Mouse (Mus musculus): ENCODE measurements around the gene Trappc3.

The Trappc3 gene

GRCm38 (mm10) chr4:126278565-126278915 is 16.4 kb downstream of the Trappc3 start:
- DNase-seq (ENCODE audit: low spot score in 2 of 2) = no peak

- no peak for DNase-seq (ENCODE audit: low spot score in 2 of 2)
Observed at GRCm38 (mm10) chr4:126278961-126279360, 16.8 kb downstream of the Trappc3 start.

GRCm38 (mm10) chr4:126281706-126282105 is 19.6 kb downstream of the Trappc3 start:
- no peak for DNase-seq (ENCODE audit: low spot score in 2 of 2)

GRCm38 (mm10) chr4:126283582-126283981 is 21.5 kb downstream of the Trappc3 start:
- DNase-seq (ENCODE audit: low spot score in 2 of 2) = no peak

GRCm38 (mm10) chr4:126286492-126286891 is 24.4 kb downstream of the Trappc3 start, which contains the start of gene Col8a2:
Gene Col8a2 (plus strand): TSS chr4:126286793.
- no peak for DNase-seq (ENCODE audit: low spot score in 2 of 2)

- DNase-seq (ENCODE audit: low spot score in 2 of 2) = no peak
Observed at GRCm38 (mm10) chr4:126287302-126287995, 25.3 kb downstream of the Trappc3 start.

- DNase-seq (ENCODE audit: low spot score in 2 of 2) = no peak
Observed at GRCm38 (mm10) chr4:126288085-126288666, 26.1 kb downstream of the Trappc3 start.

GRCm38 (mm10) chr4:126290314-126290713 is 28.2 kb downstream of the Trappc3 start:
- DNase-seq (ENCODE audit: low spot score in 2 of 2) = no peak

GRCm38 (mm10) chr4:126291196-126291595 is 29.1 kb downstream of the Trappc3 start:
- DNase-seq (ENCODE audit: low spot score in 2 of 2) = no peak

GRCm38 (mm10) chr4:126295152-126295551 is 33.0 kb downstream of the Trappc3 start:
- DNase-seq (ENCODE audit: low spot score in 2 of 2) = no peak

GRCm38 (mm10) chr4:126295937-126296336 is 33.8 kb downstream of the Trappc3 start:
- no peak for DNase-seq (ENCODE audit: low spot score in 2 of 2)

- no peak for DNase-seq (ENCODE audit: low spot score in 2 of 2)
Observed at GRCm38 (mm10) chr4:126296617-126297101, 34.5 kb downstream of the Trappc3 start.

- no peak for DNase-seq (ENCODE audit: low spot score in 2 of 2)
Observed at GRCm38 (mm10) chr4:126300916-126301583, 38.9 kb downstream of the Trappc3 start.

- DNase-seq (ENCODE audit: low spot score in 2 of 2) = no peak
Observed at GRCm38 (mm10) chr4:126301584-126302309, 39.6 kb downstream of the Trappc3 start.

- DNase-seq (ENCODE audit: low spot score in 2 of 2) = no peak
Observed at GRCm38 (mm10) chr4:126303877-126304276, 41.8 kb downstream of the Trappc3 start.

GRCm38 (mm10) chr4:126305428-126305827 is 43.3 kb downstream of the Trappc3 start:
- no peak for DNase-seq (ENCODE audit: low spot score in 2 of 2)

GRCm38 (mm10) chr4:126306058-126306457 is 43.9 kb downstream of the Trappc3 start:
- DNase-seq (ENCODE audit: low spot score in 2 of 2) = no peak

- DNase-seq (ENCODE audit: low spot score in 2 of 2) = no peak
Observed at GRCm38 (mm10) chr4:126306827-126307226, 44.7 kb downstream of the Trappc3 start.

GRCm38 (mm10) chr4:126309211-126309921 is 47.2 kb downstream of the Trappc3 start:
- peak in 1 of 2 experiments; percentile 56 for DNase-seq (ENCODE audit: low spot score in 2 of 2)

- peak; percentile 77 to 91 for DNase-seq (ENCODE audit: low spot score in 2 of 2)
Observed at GRCm38 (mm10) chr4:126309922-126310309, 47.8 kb downstream of the Trappc3 start.

GRCm38 (mm10) chr4:126310344-126310743 is 48.2 kb downstream of the Trappc3 start:
- DNase-seq (ENCODE audit: low spot score in 2 of 2) = no peak

All from spleen, postnatal 4 days (tissue).